Mouse (Mus musculus) C2C12 (cell line): ENCODE data around the gene Desi1.
"Not testable (repeated sequence)": the region's sequence is repeated elsewhere in the genome, so short reads cannot be mapped to it uniquely, and the experiment has no call there.

ENCODE experiments used
- CEBPB ChIP-seq: IDR thresholded peaks from one replicate; pipeline ENCODE4 v1.6.1; 2011; ENCODE audit warnings: low read depth, mild to moderate bottlenecking, control low read depth, moderate library complexity
- CTCF ChIP-seq: IDR thresholded peaks from one replicate; pipeline ENCODE4 v1.5.1; 2011; ENCODE audit not compliant: control insufficient read depth, insufficient read depth, insufficient read length
- MYOG ChIP-seq: IDR thresholded peaks from one replicate; pipeline ENCODE4 v1.6.1; 2011; ENCODE audit not compliant: control insufficient read depth, insufficient read length; ENCODE audit errors: extremely low read depth
- USF1 ChIP-seq: IDR thresholded peaks from one replicate; pipeline ENCODE4 v1.6.1; 2011; ENCODE audit warnings: low read depth, mild to moderate bottlenecking, control low read depth, moderate library complexity

GRCm38 (mm10) chr15:81975156-81975555 is 58.5 kb downstream of the Desi1 start:
- not testable (repeated sequence) for TF ChIP-seq CTCF, USF1, MYOG, CEBPB
